Mouse (Mus musculus) urinary bladder, postnatal 25 days (tissue): ENCODE results near the gene Sorbs1.
"Not testable (repeated sequence)": the region's sequence is repeated elsewhere in the genome, so short reads cannot be mapped to it uniquely, and the experiment has no call there.

Experiments
- DNase-seq: peaks from one replicate; pipeline ENCODE4 v3.0.0; 2022; ENCODE audit warnings: low spot score

Gene Sorbs1

DNA sequence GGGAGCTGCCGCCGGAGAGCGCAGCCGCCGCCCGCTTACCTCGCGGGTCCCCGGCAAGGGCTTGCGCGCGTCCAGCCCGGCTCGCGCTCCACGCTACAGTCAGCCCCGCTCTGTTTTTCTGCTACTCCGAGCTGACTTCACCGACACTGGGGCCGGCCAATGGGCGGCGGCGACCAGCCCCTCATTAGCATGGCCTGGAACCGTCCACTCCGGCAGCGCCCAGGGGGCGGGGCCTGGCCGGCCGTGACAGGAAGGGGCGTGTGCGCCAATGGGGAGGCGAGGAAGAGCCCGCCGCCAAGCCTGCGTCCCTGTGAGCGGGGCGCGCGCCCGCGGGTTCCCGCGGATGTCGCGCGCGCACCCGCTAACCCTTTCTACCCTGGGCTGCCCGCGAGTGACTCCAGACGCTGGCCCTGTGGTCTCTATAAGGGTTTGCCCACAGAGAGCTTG is at the start of gene Sorbs1:
Gene Sorbs1, minus strand, starts transcription at position 148 of the 447 bp plus-strand sequence.
- DNase-seq = peak; percentile 89

DNA sequence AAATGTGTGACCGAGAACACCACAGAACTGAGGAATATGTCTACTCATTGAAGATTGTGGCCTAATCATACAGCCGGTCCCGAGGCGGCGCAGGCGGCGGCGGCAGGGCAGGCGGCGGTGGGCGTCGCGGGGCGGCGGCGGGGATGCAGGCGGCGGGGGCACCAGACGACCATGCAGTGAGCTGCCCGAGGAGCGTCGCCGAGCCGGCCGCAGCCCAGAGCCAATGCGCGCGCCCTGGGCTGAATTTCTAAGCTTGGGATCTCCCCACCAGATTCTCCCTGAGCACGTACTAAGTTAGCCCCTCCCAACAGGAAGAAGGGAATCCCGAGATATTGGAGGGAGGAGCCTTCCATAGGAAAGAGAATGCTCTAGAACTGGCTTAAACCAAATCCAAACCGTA is 47.9 kb upstream of the Sorbs1 start:
- not testable (repeated sequence) for DNase-seq

DNA sequence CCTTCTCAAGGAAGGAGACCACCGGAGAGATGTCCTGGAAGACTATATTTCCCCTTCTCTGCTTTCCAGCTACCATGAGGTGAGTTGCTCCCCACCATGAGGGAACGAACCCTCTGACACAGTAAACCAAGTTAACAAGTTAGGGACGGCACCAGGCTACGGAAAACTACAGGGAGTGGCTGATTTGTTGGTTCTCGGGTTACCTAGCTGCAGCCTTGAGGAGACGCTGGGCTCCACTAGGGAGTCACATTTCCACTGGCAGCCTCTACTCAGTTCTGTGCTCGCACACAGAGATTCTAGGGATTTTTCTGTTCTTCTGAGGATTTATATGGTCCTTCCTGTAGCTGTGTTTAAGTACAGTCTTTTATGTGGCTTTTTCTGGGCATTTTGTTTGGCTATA is 42.5 kb upstream of the Sorbs1 start:
- no peak for DNase-seq

DNA sequence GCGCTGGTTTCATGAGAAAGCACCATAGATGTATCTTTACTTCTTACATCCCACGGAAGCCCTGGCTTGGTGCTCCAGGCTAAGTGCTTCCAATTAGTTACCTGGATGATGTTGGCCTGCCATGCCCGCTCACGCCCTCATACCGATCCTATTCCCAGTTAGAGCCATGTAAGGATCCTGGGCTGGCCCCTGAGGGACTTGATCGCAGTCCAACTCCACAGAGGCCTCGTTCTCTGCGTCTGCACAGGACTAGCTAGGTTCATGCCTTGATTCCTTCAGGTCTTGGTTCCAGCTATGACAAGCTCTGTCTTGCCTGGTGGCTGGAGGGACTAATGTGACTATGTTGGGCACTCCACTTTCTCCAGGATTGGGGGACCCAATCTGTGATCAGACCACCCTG is 41.6 kb upstream of the Sorbs1 start:
- no peak for DNase-seq

DNA sequence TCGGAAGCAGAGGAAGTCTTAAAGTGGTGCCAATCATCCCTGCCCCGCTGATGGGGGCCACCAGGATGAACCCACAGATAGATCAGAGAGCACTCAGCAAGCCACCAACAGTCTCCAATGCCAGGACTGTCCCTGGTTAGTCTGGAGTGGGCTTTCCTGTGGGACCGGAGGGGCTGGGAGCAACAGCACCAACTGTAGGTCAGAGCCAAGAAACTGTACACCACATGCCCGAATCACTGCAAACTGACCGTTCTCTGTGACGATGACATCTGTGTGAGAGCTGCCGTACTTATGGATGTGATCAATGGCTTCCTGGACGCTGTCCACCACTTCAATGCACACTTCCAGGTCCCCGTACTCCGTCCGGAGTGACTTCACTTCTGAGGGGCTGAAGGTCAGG is 40.8 kb upstream of the Sorbs1 start:
- no peak for DNase-seq

DNA sequence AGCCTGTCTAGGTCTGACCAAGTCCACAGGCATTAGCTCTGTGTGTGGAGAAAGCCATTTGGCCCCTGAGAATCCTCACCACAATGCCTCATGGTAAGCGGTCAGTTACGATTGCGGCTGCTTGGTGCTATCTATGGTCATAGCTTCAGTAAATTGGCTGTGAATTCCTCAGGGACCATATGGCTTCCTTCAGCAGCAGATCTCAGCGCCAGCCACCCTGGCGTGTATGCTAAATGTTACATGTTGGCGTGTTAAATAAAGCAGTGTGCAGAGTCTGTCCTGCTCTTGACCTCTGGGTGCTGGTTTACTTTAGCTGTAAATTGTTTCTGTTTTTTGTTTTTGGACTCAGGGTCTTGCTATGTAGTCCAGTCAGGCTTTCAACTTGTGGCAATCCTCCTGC is 40.3 kb upstream of the Sorbs1 start:
- DNase-seq = no peak

DNA sequence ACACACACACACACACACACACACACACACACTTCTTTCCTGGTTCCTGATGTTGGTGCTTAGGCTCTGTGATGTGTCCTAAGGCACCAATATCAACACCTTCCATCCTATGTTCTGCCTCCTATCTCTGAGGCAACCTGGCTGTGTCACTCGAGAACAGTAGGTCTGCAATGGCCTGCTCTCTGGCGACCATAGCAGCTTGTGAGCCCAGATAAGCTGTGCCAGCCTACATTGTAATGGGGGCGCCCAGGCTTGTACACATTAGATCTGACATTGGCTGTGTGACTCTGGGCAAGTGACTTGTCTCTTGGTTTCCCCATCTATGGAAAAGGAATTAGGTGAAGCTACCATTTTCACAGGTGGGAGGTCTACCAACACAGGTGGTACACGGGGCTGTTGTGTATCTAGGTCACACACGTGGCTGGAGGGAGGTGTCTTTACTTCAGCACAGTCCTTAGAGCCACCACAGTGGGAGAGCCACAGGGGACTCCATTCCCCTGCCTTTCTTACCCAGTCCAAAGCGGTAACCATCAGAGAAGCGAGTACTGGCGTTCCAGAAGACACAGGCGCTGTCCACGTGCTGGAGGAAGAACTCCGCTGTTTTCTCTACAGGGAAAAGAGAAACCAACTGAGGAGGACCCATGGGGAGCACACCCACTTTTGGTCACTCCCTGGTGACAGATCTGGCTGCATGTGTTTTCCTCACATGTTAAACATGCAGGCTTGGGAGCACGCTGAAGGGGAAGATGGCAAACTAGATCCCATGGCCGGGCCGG is 39.6 kb upstream of the Sorbs1 start:
- DNase-seq = no peak

DNA sequence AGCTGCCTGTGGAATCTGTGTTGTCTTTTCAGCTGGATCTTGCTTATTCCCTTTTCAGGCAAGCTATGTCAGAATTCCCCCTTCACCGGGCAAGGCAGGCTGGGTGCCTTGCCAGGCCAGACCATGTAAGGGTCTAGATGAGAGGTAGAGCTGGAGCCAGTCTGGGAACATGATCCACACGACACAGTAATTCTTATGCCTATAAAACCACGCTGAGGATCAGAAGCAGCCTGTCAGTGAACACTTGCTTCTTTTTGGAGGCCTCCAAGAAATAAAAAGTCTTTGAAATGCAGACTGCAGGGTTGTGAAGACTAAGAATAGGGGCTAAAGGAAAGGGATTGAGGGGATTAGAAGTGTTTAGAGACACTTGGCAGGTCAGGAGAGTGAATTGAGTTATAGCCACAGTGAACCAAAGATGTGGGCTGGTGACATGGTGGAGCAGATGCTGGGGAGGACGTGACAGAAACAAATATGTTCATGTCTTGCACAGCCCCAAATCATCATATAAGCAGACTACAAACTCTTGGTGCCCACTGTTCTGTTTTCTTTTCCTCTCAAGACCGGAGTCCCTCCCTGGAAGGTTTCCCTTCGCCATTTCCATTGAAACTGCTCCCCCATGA is 36.0 kb upstream of the Sorbs1 start:
- no peak for DNase-seq

DNA sequence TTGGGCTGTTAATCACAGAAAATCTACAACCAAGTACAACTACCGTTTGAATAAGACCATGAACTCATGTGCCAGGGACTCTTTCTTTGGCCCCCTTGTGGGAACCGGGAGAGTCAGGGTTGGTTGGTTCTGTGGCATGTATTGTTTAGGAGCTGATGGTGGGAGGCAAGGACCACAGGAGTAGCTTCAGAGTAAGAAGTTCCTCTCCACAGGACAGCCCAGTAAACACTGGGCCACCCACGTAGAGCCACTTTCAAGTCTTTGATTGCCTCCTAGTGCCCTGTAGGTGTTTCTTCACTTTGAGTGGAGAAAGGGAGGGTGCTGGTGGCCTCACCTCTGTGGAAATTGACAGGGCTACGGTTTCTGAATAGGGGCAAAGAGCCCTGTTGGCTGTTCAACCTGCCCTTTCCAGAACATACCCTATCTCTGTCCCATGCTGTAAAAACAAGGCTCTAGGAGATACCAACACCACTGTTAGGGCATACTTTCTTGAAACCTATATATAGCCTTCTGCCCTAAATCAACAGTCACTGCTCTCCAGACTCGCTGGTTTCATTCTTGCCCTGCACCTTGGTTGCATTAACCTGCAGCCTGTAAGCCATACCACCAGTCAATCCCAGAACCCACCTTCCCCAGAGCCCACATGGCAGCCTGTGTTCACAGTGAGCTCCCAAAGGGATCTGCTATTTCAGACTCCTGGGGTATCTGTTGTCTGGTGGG is 35.4 kb upstream of the Sorbs1 start:
- DNase-seq = no peak

DNA sequence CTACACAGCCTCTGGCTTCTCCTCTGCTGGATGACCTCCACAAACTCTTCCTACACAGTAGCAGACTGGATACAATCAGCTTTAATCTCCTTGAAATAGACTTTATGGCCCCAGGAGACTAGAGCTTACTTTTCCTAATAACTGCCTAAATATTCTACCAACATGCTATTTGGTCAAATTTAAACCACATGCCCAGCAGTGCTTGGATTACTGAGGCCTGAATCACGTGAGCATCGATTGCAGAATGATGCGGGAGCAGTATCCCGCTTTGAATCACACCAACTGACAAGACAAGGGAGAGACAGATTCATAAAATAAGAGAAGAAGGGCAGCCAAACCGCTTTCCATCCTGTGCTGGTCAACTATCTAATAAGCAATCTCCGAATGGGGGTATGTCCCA is 34.8 kb upstream of the Sorbs1 start:
- no peak for DNase-seq

DNA sequence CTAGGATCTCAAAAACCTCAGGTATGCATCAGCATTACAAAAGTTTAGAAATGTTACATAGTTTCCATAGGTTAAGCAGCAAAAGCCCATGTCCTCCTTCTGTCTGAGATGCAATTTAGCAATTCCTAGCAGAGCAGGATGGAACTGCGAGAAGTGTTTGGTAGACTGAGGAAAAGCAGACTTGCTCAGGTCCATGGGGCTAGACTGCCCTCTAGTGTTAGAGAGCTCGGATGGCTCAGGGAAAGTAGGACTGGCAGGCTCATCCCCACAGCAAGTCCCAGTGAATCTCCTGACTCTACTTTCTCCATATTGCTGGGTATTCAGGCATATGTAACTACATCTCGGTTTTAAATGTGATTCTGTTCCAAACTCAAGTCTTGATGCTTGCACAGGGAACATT is 31.3 kb upstream of the Sorbs1 start:
- DNase-seq = peak; percentile 34

DNA sequence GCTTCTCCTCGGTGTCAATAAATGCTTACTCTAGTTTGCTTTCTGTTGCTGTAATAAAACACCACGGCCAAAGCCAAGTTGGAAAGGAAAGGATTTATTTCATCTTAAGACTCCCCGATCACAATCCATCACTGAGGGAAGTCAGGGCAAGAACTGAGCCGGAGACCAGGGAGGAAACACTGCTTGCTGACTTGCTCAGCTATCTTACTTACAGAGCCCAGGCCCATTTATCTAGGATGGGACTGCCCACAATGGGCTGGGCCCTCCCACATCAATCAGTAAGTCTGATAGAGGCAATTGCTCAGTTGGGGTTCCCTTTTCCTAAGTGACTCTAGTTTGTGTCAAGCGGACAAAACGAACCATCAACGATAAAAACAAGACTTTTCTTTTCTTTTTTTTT is 29.2 kb upstream of the Sorbs1 start:
- no peak for DNase-seq

DNA sequence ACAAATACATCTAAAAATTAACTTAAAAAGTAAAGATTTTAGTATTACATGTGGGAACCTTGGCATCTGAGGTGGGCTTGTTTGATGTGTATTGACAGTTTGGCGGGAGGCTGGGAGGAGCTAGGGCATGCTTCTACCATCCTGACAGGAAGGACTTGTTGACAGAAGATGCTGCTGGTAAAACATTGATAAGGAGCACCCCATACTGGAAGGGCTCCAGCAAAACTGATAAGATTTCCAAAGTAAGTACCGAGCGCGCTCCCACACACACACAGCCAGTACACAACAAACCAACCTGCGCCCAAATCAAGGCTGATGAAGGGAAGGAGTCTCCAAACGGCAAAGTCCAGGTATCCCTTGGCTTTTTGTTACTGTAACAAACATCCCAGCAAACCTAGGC is 22.9 kb upstream of the Sorbs1 start:
- DNase-seq = no peak

DNA sequence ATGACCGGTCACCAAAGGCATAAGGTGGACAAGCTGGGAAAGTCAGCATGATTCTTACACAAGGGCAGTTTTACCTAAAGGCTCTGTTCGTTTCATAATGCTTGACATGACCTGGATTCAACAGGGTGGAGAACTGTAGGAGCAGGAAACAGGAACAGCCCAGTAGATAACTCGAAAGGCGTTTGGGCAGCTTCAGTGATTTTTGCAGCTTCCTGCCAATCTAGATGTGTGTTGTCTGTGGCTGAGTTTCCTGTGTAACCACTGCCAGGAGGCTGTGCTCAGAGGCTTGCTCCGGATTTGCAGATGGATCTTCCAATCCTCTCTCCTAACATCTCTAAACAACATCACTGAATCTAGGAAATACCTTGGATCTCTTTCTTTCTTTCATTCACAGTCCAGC is 18.9 kb upstream of the Sorbs1 start:
- no peak for DNase-seq

DNA sequence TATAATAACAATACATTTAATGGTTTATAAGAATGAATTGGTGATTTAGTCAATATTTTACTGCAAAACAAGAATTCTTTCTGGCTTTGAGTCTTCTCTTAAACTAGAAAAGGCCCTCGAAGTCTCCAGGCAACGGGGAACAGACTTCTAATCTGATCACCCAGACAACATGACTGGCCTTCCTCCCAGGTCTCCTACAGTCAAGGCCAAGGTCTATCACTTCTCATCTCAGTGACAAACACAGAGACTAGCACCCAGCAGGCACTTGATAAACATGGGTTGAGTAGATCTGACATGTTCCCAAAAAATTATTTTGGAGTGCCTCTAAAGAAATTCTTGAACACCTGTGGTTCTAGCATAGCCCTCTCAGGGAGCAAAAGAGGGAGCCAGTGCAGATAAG is 16.7 kb upstream of the Sorbs1 start:
- no peak for DNase-seq

DNA sequence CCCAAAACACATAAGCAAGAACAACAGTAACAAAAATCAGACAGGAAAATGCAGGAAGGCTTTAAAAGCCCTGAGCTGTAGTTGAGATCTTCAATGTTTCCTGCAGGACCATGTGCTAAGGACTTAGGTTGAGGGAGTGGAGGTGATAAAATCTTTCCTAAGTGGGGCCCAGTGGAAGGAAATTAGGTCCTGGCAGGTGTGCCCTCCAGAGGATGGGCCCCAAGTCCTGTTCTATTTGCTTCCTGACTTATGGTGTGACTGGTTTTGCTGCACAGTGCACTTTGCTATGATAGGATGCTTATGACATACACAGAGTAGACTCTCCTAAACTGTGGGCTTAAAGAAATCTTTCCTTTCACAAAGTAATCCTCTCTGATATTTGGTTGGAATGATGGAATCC is 14.7 kb upstream of the Sorbs1 start:
- no peak for DNase-seq

DNA sequence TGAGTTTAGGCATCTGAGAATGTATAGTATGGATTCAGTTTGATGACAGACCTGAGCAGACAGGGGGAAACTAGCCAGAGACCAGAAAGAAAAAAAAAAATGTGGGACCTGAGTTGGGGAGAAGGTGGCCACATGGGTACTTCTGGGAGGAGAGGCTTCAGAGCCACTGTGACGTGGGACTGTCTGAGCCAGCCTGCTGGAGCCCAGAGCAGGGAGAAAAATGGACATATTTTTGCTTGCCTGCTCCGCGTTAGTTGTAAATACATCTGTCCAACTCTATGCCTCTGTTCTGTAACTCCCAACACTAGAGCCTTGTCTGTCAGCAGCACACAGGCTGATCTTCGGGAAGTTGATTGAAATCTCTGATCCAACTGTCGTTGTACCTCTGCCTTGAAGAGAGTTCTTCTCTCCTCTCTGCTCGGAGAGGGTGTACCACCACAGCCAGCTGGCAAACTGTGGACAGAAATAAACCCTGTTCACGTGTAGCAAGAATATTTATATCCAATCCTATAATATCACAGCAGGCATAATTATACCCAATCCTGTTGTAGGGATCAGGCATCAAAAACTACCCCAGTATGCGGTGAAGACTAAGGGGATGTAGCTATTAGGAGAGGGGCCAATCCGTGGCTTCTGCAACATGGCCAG is 12.9 kb upstream of the Sorbs1 start:
- no peak for DNase-seq

DNA sequence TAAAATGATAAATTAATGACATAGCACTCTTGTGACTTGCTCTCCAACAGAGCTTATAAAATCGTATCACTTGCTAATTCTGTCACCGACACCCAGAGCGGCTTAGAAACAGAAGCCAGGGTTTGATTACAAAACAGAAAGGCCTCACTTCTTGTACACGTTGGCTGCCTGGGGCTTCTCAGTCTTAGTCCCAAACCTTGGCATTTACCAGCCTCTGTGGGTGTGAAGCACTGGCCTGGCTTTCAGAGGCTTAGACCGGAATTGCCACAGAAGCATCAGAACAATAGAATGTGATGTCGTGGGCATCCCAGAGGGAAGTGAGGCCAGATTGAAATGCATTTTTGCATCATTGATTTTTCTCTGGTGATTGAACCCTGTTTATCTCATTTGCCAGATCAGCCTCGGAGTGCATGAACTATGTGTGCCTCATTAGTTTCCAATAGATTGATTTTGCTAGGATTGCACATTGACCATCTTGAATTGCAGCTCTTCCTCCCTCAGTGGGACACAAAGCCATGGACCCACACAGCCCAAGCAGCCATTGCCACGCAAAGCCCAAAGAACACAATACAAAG is 9.9 kb upstream of the Sorbs1 start:
- DNase-seq = no peak

DNA sequence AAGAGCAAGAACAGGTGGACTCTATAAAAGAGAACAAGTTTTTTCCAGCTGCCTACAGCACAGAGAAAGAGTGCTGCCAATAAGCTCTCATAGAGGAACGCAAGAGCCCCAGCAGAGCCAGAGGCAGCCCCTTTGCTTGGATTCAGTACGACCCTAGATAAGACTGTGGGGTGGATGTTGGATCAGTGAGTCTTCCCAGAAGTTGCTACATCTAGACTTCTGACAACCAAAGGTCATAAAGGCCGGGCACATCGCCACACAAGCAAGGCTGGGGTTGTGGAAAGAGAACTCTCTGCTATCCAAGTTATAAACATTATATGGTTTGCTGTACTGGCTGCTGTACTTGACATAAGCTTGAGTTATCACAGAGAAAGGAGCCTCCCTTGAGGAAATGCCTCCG is 6.8 kb upstream of the Sorbs1 start:
- DNase-seq = no peak

DNA sequence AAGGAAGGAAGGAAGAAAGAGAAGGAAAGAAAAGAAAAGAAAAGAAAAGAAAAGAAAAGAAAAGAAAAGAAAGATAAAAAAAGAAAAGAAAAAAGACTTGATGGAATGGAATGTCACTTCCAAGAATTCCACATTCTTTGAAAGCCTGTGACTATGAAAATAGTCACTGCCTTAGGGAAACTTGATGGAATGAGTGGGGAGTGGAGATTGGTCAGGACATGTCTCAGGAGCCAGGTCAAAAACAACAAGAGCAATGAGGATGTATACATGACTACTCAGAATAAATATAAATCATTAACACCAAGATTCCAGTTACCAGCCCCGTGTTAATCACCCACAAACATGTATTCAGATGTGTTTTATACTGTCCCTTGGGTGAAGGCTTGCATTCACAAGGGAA is 5.1 kb upstream of the Sorbs1 start:
- no peak for DNase-seq

DNA sequence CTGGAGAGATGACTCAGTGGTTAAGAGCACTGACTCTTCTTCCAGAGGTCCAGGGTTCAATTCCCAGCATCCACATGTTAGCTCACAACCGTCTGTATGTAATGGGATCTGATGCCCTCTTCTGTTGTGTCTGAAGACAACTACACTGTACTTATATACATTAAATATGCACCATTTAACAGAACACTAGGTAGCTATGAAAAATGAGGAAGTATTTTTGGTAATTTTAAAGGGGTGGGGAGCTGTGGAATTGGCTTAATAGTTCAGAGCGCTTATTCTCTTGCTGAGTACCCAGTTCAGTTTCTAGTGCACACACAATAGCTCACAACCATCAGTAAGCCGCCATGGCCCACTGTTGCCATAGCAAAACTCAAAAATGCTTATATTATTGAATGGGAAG is 2.0 kb upstream of the Sorbs1 start:
- DNase-seq = no peak

DNA sequence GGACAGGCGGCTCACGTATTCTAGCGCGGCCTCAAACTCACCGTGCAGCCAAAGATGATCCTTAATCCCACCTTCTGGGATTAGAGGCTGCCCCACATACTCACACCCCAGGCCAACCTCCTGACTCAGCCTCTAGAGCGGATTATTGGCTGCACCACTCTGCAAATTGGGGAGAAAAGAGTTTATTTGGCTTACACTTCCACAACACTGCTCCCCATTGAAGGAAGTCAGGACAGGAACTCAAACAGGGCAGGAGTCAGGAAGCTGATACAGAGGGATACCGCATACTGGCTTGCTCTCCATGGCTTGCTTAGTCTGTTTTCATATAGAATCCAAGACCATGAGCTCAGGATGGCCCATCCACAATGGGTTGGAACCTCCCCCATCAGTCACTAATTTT is 797 bp upstream of the Sorbs1 start:
- DNase-seq = no peak
